Comparison of ENCODE assay signal across 23 mouse cellular contexts in the genomic region with DNA sequence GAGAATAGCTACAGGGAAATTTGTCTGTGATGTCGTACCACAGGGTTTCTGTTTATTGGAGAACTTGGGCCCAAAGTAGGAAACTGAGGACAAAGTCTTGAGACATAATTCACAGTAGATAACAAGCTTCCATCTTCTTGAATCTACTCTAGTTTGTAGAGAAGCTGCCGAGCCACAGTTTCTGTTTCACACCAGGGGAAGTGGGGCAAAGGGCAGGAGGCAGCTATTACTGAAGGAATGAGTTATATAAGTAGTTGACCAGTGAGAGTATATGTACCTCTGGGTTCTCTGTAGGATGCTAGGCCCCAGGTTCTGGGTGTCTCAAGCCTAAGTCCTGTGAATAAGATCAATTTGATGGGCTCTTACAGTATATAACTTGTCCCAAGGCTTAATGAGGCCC. TPM values are rescaled to one million over a fixed set of nuclear protein-coding genes. Genes with fewer than 3 reads are reported as not detected.
DNase-seq lines count a peak whose midpoint lies in the region; ATAC-seq lines count a peak whose summit lies in the region.
"Had no signal": no experiment of that assay in that cellular context is flagged by ENCODE, and none has a peak within 500 bp of the region (broad histone marks: within the 10 kb centered on the region; RNA-seq: fewer than 3 reads in every experiment).

No protein-coding gene starts in this region.

- WGBS in embryonic facial prominence, embryonic 15.5 days: 86% methylated on average over 2 of the region's 2 CpGs
- WGBS in embryonic facial prominence, embryonic 10.5 days: 83% methylated on average over 2 of the region's 2 CpGs
- 87% methylated on average over 2 of the region's 2 CpGs for WGBS in lung, embryonic 16.5 days
- 43% methylated on average over 2 of the region's 2 CpGs for WGBS in macrophage (ENCODE audit: missing documents)
- 83% methylated on average over 2 of the region's 2 CpGs for WGBS in heart, embryonic 11.5 days (ENCODE audit: insufficient replicate concordance)

- peaks cover 19% of the 10 kb centered on the region; the same call in 1 of the 2 replicates for H3K4me1 ChIP-seq in embryonic facial prominence, embryonic 15.5 days
- H3K4me1 ChIP-seq in embryonic facial prominence, embryonic 10.5 days: peaks cover 18% of the 10 kb centered on the region
- peaks cover 24% of the 10 kb centered on the region for H3K4me1 ChIP-seq in lung, embryonic 16.5 days (replicated peaks; ENCODE audit: control insufficient read depth, insufficient read depth, low read length)
- H3K4me1 ChIP-seq in heart, embryonic 11.5 days (ENCODE audit: control insufficient read depth, insufficient read depth, low read length): no peaks in the 10 kb centered on the region
- H3K4me1 ChIP-seq: heart, embryonic 10.5 days; hindbrain, embryonic 12.5 days; neural tube, embryonic 13.5 days had no signal

- H3K9me3 ChIP-seq in embryonic facial prominence, embryonic 15.5 days (replicated peaks): no peaks in the 10 kb centered on the region
- no peaks in the 10 kb centered on the region for H3K9me3 ChIP-seq in embryonic facial prominence, embryonic 10.5 days
- H3K9me3 ChIP-seq in lung, embryonic 16.5 days (ENCODE audit: control insufficient read depth, low read length): no peaks in the 10 kb centered on the region
- no peaks in the 10 kb centered on the region for H3K9me3 ChIP-seq in heart, embryonic 11.5 days (replicated peaks; ENCODE audit: control insufficient read depth, low read length)
- H3K9me3 ChIP-seq: heart, embryonic 10.5 days; hindbrain, embryonic 12.5 days; neural tube, embryonic 13.5 days had no signal

- H3K27ac ChIP-seq in embryonic facial prominence, embryonic 15.5 days (replicated peaks): peak overlapping the region; percentile 44; the same call in 1 of the 2 replicates
- H3K27ac ChIP-seq in embryonic facial prominence, embryonic 10.5 days (replicated peaks): no peak overlapping the region
- peak overlapping the region; percentile 55 for H3K27ac ChIP-seq in lung, embryonic 16.5 days (ENCODE audit: low read length)
- H3K27ac ChIP-seq in macrophage: peak overlapping the region; percentile 19
- H3K27ac ChIP-seq in heart, embryonic 11.5 days (ENCODE audit: low read depth, low read length): no peak overlapping the region
- H3K27ac ChIP-seq: gastrocnemius, adult 2 months; heart, embryonic 10.5 days; hindbrain, embryonic 12.5 days; liver, embryonic 14.5 days; neural tube, embryonic 13.5 days had no signal

- H3K36me3 ChIP-seq in embryonic facial prominence, embryonic 15.5 days: peaks cover 23% of the 10 kb centered on the region
- no peaks in the 10 kb centered on the region; the same call in 1 of the 2 replicates for H3K36me3 ChIP-seq in embryonic facial prominence, embryonic 10.5 days (replicated peaks)
- H3K36me3 ChIP-seq in lung, embryonic 16.5 days (ENCODE audit: control insufficient read depth, insufficient read depth, low read length): peaks cover 10% of the 10 kb centered on the region
- peaks cover 91% of the 10 kb centered on the region for H3K36me3 ChIP-seq in macrophage (ENCODE audit: inconsistent target)
- no peaks in the 10 kb centered on the region; the same call in 1 of the 2 replicates for H3K36me3 ChIP-seq in heart, embryonic 11.5 days (ENCODE audit: control insufficient read depth, insufficient read depth, low read length)
- H3K36me3 ChIP-seq: hindbrain, embryonic 12.5 days; neural tube, embryonic 13.5 days had no signal

- H3K4me2 ChIP-seq in embryonic facial prominence, embryonic 15.5 days (replicated peaks): no peak overlapping the region
- H3K4me2 ChIP-seq in lung, embryonic 16.5 days (ENCODE audit: low read depth, low read length): no peak overlapping the region
- no peak overlapping the region for H3K4me2 ChIP-seq in heart, embryonic 11.5 days
- H3K4me2 ChIP-seq: hindbrain, embryonic 12.5 days; neural tube, embryonic 13.5 days had no signal

- H3K9ac ChIP-seq in embryonic facial prominence, embryonic 15.5 days: no peak overlapping the region
- H3K9ac ChIP-seq in lung, embryonic 16.5 days (ENCODE audit: low read length): no peak overlapping the region
- no peak overlapping the region for H3K9ac ChIP-seq in heart, embryonic 11.5 days (ENCODE audit: low read depth, low read length)
- H3K9ac ChIP-seq: hindbrain, embryonic 12.5 days; liver, embryonic 14.5 days; neural tube, embryonic 13.5 days had no signal

- ATAC-seq in embryonic facial prominence, embryonic 15.5 days (ENCODE audit: insufficient number of reproducible peaks, low FRiP score, low TSS enrichment, low read depth): no peak
- no peak for ATAC-seq in lung, embryonic 16.5 days (ENCODE audit: low read depth)
- ATAC-seq in heart, embryonic 11.5 days (replicated peaks; ENCODE audit: insufficient number of reproducible peaks, low FRiP score, low TSS enrichment): no peak
- no peak for ATAC-seq in cerebellum, adult (ENCODE audit: insufficient number of reproducible peaks, low FRiP score, low TSS enrichment)
- ATAC-seq: inflammation-experienced regulatory T-cells, adult 6 months; Patski had no signal

- no peak overlapping the region for H3K4me3 ChIP-seq in embryonic facial prominence, embryonic 15.5 days (replicated peaks)
- no peak overlapping the region for H3K4me3 ChIP-seq in embryonic facial prominence, embryonic 10.5 days
- H3K4me3 ChIP-seq in lung, embryonic 16.5 days (ENCODE audit: low read length): no peak overlapping the region
- H3K4me3 ChIP-seq in macrophage (ENCODE audit: inconsistent target): no peak overlapping the region
- no peak overlapping the region for H3K4me3 ChIP-seq in heart, embryonic 11.5 days (ENCODE audit: low read depth, low read length)
- H3K4me3 ChIP-seq: gastrocnemius, adult 2 months; heart, embryonic 10.5 days; hindbrain, embryonic 12.5 days; neural tube, embryonic 13.5 days had no signal

- H3K27me3 ChIP-seq in embryonic facial prominence, embryonic 15.5 days: no peaks in the 10 kb centered on the region
- no peaks in the 10 kb centered on the region for H3K27me3 ChIP-seq in embryonic facial prominence, embryonic 10.5 days (replicated peaks; ENCODE audit: low read depth, poor library complexity, severe bottlenecking)
- H3K27me3 ChIP-seq in lung, embryonic 16.5 days (ENCODE audit: control insufficient read depth, insufficient read depth, low read depth, low read length): no peaks in the 10 kb centered on the region
- no peaks in the 10 kb centered on the region for H3K27me3 ChIP-seq in heart, embryonic 11.5 days (ENCODE audit: control insufficient read depth, insufficient read depth, low read length)
- H3K27me3 ChIP-seq: hindbrain, embryonic 12.5 days; neural tube, embryonic 13.5 days; Patski had no signal

- DNase-seq in embryonic facial prominence, embryonic 10.5 days (ENCODE audit: low spot score): no peak
- no peak for DNase-seq in lung, postnatal 25 days (ENCODE audit: low spot score)
- DNase-seq in adrenal gland, adult 8-10 months: no peak
- DNase-seq: adrenal gland, postnatal 25 days; cerebellum, adult 2 months; cerebellum, postnatal 36 days; gastrocnemius, adult 2 months; heart, postnatal 10 days; midbrain, embryonic 14.5 days; right cerebral cortex, adult 18-20 months; spleen, adult 18-20 months; thymus, postnatal 14 days had no signal

- peaks cover 91% of the 10 kb centered on the region for H3K79me2 ChIP-seq in macrophage (ENCODE audit: inconsistent target)

RNA-seq across cellular contexts. Expression of gene Metrnl, which starts 12.2 kb away (rescaled TPM):
- polyA plus RNA-seq in embryonic facial prominence, embryonic 15.5 days (2015; fragmentation: Nextera tagmentation; extraction: Ambion mirVana): 76.3 and 77.3 TPM in 2 replicates
- polyA plus RNA-seq in embryonic facial prominence, embryonic 10.5 days (2016; fragmentation: Nextera tagmentation; extraction: Ambion mirVana): 8.4 and 8.5 TPM in 2 replicates
- polyA plus RNA-seq in lung, embryonic 16.5 days (2015; fragmentation: Nextera tagmentation; extraction: Ambion mirVana): 25.8 and 30.1 TPM in 2 replicates
- 100 to 1,000 TPM in 20 of 26 experiments, 10 to 100 TPM in 6; 43.4 to 244 (median 138) TPM for total RNA-seq in macrophage (2018; cell fraction: chromatin; rRNA removed)
- 100 to 1,000 TPM; 176 to 352 (median 243) TPM for total RNA-seq in macrophage (2018; cell fraction: cytosol; rRNA removed)
- total RNA-seq in macrophage (2018; cell fraction: nucleus; rRNA removed): 100 to 1,000 TPM; 107 to 327 (median 236) TPM
- polyA plus RNA-seq in macrophage (2018): 161 to 284 TPM (median 167 TPM) in 3 replicates
- polyA plus RNA-seq in heart, embryonic 11.5 days (2014; fragmentation: Nextera tagmentation; extraction: Ambion mirVana): 6.0 and 7.0 TPM in 2 replicates
- 10 to 100 TPM; 10.8 to 29.6 (median 21.0) TPM for total RNA-seq in adrenal gland, adult 8-10 months (2022)

RNA-seq across cellular contexts. Expression of gene B3gntl1, which starts 40.6 kb away (rescaled TPM):
- 9.8 and 9.9 TPM in 2 replicates for polyA plus RNA-seq in embryonic facial prominence, embryonic 15.5 days (2015; fragmentation: Nextera tagmentation; extraction: Ambion mirVana)
- polyA plus RNA-seq in embryonic facial prominence, embryonic 10.5 days (2016; fragmentation: Nextera tagmentation; extraction: Ambion mirVana): 5.8 and 6.6 TPM in 2 replicates
- polyA plus RNA-seq in lung, embryonic 16.5 days (2015; fragmentation: Nextera tagmentation; extraction: Ambion mirVana): 6.8 and 7.1 TPM in 2 replicates
- total RNA-seq in macrophage (2018; cell fraction: chromatin; rRNA removed): 10 to 100 TPM in 22 of 26 experiments, 1 to 10 TPM in 4; 1.8 to 34.8 (median 24.6) TPM
- total RNA-seq in macrophage (2018; cell fraction: cytosol; rRNA removed): 1 to 10 TPM in 24 of 26 experiments, under 1 TPM in 2; 0.62 to 3.8 (median 2.2) TPM
- total RNA-seq in macrophage (2018; cell fraction: nucleus; rRNA removed): 10 to 100 TPM in 16 of 26 experiments, 1 to 10 TPM in 10; 2.5 to 22.5 (median 12.6) TPM
- polyA plus RNA-seq in macrophage (2018): 2.3 to 3.5 TPM (median 2.8 TPM) in 3 replicates
- 6.4 and 6.5 TPM in 2 replicates for polyA plus RNA-seq in heart, embryonic 11.5 days (2014; fragmentation: Nextera tagmentation; extraction: Ambion mirVana)
- total RNA-seq in adrenal gland, adult 8-10 months (2022): 10 to 100 TPM; 11.4 to 16.4 (median 14.5) TPM

Comparison
In these comparisons a context has a peak if more than half of its experiments do, and no peak if none do; other contexts are left out.
1. H3K27ac ChIP-seq: peak in embryonic facial prominence, embryonic 15.5 days (single experiment), lung, embryonic 16.5 days (single experiment) and macrophage (single experiment); none in embryonic facial prominence, embryonic 10.5 days (single experiment) and heart, embryonic 11.5 days (single experiment).